Mouse (Mus musculus) spleen, postnatal 4 days (tissue): ENCODE measurements at regions not wholly inside any gene's neighbourhood (a gene's known extent, or its start where the extent isn't known, plus 50 kb on each side); places are given as distances from the start of the nearest gene placed in this dataset.

ENCODE experiments used
- DNase-seq, 2 experiments: peaks; one replicate each; pipeline ENCODE4 v3.0.0; 2022; ENCODE audit warnings: low spot score in 2 of 2

GRCm38 (mm10) chrX:18727940-18728710, 266.9 kb upstream of the 4930578C19Rik start:
- DNase-seq, result no peak

GRCm38 (mm10) chrX:18687216-18687615, 226.0 kb upstream of the 4930578C19Rik start:
- no peak for DNase-seq

- peak in 1 of 2 experiments; percentile 15 for DNase-seq
Measured at GRCm38 (mm10) chrX:18667251-18667650, 206.1 kb upstream of the 4930578C19Rik start.

GRCm38 (mm10) chrX:18663101-18663500, 201.9 kb upstream of the 4930578C19Rik start:
- DNase-seq, result no peak

- DNase-seq, result no peak
Measured at GRCm38 (mm10) chrX:18618581-18618980, 157.4 kb upstream of the 4930578C19Rik start.
